Mouse (Mus musculus): ENCODE results near the gene Fam49a. TPM values are rescaled to one million over a fixed set of nuclear protein-coding genes. Genes with fewer than 3 reads are reported as not detected.
"Not testable (repeated sequence)": the region's sequence is repeated elsewhere in the genome, so short reads cannot be mapped to it uniquely, and the experiment has no call there.

Gene Fam49a
- total RNA-seq (2021), result 100 to 1,000 TPM; 170 to 187 TPM
- long read RNA-seq, full-length matches to known transcripts, result 181 of 225 reads
- long read RNA-seq, partial matches to known transcripts, result 36 of 225 reads
- long read RNA-seq, other reads (novel, unspliced or antisense), result 8 of 225 reads

GRCm38 (mm10) chr12:12261987-12262971 is at the start of gene Fam49a:
TSS of gene Fam49a (plus strand) at chr12:12262139.
- peak; percentile 65 to 81 for DNase-seq (ENCODE audit: low spot score in 2 of 2)

DNA sequence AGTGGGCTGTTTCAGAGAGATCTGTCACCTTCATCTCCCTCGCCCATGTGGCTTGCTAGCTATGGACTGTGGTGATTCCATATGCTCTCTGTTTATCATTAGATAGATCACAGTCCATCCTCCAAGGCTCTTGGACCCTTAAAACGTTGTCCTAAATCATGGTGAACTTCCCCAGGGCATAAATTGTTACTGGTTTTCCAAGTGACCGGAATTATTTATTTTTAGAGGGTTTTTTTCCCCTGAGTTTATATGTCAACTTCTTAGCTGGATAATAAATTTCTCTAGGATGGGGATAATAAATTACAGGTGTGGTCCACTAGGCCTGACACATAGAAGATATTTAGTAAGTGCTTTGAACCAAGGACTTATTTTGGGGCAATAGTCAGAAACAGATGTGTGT is 48.4 kb upstream of the Fam49a start:
- DNase-seq (ENCODE audit: low spot score in 2 of 2), result no peak

GRCm38 (mm10) chr12:12218947-12219346 is 43.0 kb upstream of the Fam49a start:
- no peak for DNase-seq (ENCODE audit: low spot score in 2 of 2)

DNA sequence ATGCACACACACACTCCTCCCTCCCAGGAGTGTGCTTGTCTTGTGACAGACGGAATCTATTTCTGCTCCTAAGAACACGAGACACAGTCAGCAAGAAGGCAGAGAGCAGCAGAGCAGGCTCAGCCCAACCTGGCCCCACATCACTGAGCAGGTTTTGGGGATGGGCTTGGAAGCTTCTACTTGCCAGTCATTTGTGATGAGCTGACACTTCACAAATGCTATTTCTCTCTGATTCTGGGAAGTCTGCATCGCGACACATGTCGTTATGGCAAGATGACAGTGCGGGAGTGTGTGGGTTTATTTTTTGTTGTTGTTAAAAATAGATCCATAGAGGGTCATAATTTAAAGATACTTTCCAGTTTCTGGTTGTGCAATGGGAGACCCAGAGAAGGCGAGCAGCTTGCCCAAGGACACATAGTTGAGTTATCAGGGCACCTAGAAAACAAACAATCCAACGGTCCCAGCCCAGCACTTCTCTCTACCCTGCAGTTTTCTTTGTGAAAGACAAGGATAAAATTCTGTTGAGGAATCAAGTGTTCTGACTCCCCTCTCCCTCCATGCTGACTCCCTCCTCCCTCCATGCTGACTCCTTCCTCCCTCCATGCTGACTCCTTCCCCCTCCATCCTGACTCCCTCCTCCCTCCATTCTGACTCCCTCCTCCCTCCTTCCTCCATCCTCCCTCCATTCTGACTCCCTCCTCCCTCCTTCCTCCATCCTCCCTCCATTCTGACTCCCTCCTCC is 41.0 kb upstream of the Fam49a start:
- peak; percentile 84 to 91 for DNase-seq (ENCODE audit: low spot score in 2 of 2)

- DNase-seq (ENCODE audit: low spot score in 2 of 2), result no peak
Observed at GRCm38 (mm10) chr12:12222585-12223290, 39.2 kb upstream of the Fam49a start.

DNA sequence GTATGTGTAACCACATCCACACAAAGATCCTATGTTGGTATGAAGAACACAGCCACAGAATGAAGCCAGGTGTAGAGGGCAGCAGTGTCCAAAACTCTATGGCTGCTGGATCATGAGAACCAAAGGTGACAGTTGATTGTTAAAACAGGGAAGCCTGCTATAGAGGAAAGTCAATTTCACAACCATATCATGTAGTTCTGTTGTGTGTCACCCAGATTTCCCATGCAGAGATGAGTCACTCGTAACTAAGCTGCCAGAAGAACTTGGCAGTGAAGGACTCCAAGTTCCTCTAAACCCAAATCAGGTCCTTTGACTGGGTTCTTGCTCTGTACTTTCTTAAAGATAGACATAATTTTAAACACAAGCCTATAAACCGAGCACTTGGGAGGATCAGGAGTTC is 38.6 kb upstream of the Fam49a start:
- peak in 1 of 2 experiments; percentile 53 for DNase-seq (ENCODE audit: low spot score in 2 of 2)

GRCm38 (mm10) chr12:12225706-12226105 is 36.2 kb upstream of the Fam49a start:
- DNase-seq (ENCODE audit: low spot score in 2 of 2), result peak; percentile 65 to 82

GRCm38 (mm10) chr12:12227594-12227993 is 34.3 kb upstream of the Fam49a start:
- no peak for DNase-seq (ENCODE audit: low spot score in 2 of 2)

DNA sequence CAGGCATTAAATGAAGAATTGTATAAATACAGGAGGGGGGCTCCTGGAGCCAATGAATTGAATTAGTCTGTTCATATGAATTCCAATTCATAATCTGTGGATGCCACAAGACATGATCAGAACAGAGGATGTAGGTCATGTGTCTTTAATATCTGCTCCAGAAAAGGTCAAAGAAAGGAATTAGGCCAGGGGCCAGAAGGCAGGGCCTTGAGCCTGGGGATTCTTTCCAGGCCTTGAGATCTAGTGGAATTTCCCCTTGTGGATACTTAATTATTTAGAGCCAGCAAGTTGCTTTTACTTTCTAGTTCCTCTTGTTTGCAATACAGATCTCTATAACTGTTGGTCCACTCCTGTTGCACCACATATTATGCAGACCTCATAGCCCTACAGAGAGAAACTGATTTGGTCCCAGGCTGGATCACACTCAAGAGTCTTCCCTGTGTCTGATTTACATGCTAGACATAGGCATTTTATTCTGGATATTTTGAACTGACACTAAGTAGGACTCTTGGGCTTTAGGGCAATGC is 31.8 kb upstream of the Fam49a start:
- DNase-seq (ENCODE audit: low spot score in 2 of 2), result no peak

DNA sequence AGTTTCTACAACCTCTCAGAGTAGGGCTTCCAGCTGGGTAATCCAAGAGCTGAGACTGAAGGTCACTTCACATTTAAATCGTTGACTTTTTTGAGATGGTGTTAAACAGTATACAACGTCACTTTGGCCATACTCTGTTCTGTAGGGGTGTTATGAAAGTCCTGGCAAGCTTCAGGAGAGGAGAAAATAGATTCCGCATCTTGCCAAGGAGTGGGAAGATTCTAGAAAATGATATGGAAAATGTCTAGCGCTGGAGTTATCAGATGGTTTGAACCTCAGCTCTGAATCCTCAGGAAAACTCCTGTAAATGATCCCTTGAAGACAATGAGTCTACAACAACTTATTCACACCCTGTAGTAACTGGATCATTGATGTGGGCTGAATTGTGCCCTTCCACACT is 29.8 kb upstream of the Fam49a start:
- DNase-seq (ENCODE audit: low spot score in 2 of 2), result no peak

DNA sequence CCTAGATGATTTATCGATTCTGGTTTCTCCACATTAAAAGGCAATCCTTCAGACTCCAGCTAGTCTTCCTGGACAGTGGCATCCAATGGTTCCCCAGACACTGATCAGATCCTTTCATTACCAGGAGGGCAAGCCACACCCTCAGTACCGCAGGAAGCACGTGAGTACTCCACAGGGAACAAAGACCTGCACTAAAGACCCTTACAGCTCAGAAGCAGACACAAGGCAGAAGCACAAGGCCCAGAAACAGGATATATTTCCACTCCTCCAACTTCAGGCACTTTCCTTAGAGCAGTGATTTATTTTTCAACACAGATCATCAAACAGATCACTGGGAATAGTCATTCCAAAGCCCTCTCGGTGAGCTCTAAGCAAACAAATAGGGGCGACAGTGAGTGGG is 25.0 kb upstream of the Fam49a start:
- no peak for DNase-seq (ENCODE audit: low spot score in 2 of 2)

DNA sequence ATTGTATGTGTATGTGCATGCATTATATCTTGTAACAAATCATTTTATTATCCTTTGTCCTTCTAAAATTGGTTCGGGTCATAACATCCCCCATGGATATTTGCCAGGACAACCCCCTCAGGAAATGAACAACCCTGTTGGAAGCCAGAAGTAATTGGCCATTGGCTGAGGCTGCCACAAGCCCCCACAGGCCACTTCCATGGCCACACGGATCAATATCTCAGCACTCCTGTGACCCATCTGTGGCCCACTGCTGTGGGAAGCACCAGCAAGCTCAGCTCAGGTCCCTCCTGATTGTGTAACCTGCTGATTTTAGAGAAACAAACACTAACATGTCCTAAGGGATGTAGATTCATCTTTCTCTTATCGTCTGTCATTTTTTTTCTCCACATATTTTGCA is 22.4 kb upstream of the Fam49a start:
- DNase-seq (ENCODE audit: low spot score in 2 of 2), result no peak

- no peak for DNase-seq (ENCODE audit: low spot score in 2 of 2)
Observed at GRCm38 (mm10) chr12:12243148-12243547, 18.8 kb upstream of the Fam49a start.

GRCm38 (mm10) chr12:12247023-12247422 is 14.9 kb upstream of the Fam49a start:
- DNase-seq (ENCODE audit: low spot score in 2 of 2), result not testable (repeated sequence)

GRCm38 (mm10) chr12:12249521-12249920 is 12.4 kb upstream of the Fam49a start:
- DNase-seq (ENCODE audit: low spot score in 2 of 2), result no peak

DNA sequence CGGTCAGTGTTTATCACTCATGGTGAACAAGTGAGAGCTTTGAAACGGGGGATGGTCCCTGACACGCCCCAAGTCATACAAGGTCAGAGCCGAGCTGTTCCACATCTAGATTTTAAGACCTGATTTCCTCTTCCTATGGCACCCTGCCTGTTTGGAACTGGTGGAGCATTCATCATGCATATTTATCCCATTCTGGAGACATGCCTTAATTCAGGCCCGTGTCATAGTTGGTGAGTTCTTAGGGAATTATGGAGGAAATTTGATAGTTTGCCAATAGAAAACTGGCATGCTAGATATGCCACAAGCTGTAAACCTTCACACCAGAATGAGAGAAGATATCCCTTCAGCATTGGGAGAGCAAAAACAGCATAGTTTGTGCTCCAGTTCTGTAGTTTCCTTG is 8.4 kb upstream of the Fam49a start:
- DNase-seq (ENCODE audit: low spot score in 2 of 2), result no peak

DNA sequence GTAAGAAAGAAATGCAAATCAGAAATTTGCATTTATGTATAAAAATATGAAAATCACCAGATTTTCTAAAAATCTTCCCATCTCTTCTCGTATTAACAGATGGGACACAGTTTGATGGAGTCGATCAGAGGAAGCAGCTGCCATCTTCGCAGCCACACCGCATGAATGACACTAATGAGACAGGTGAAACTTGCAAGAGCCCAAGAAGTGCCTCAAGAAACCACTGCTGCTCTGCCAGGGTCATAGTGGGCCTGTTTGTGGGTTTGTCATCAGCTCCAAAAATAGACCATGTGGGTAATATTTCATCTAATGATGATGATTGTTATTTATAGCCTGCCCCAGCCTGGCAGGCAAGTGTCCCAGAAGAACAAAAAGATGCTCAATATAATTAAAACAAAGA is 7.8 kb upstream of the Fam49a start:
- no peak for DNase-seq (ENCODE audit: low spot score in 2 of 2)

- DNase-seq (ENCODE audit: low spot score in 2 of 2), result no peak
Observed at GRCm38 (mm10) chr12:12260979-12261960, 669 bp upstream of the Fam49a start.

GRCm38 (mm10) chr12:12263371-12263791 is 1.4 kb downstream of the Fam49a start:
- peak; percentile 55 to 84 for DNase-seq (ENCODE audit: low spot score in 2 of 2)

GRCm38 (mm10) chr12:12264151-12264550 is 2.2 kb downstream of the Fam49a start:
- no peak for DNase-seq (ENCODE audit: low spot score in 2 of 2)

Measured in layer of hippocampus, adult 18-20 months (tissue).